In genomic region chr7:19970196-19970595, GRCm38 (mm10) we compare ENCODE assay signal across 26 mouse cellular contexts. TPM values are rescaled to one million over a fixed set of nuclear protein-coding genes. Genes with fewer than 3 reads are reported as not detected.
DNase-seq lines count a peak whose midpoint lies in the region; ATAC-seq and TF ChIP-seq lines count a peak whose summit lies in the region.
"Had no signal": no experiment of that assay in that cellular context is flagged by ENCODE, and none has a peak within 500 bp of the region (broad histone marks: within the 10 kb centered on the region; RNA-seq: fewer than 3 reads in every experiment).

No protein-coding gene starts in this region.

- no peak for ATAC-seq in heart, embryonic 12.5 days (ENCODE audit: insufficient number of reproducible peaks, low FRiP score)
- ATAC-seq in liver, postnatal 0 days: no peak
- no peak for ATAC-seq in liver, embryonic 11.5 days (replicated peaks; ENCODE audit: low FRiP score)
- ATAC-seq in megakaryocyte, adult 5-6 weeks (ENCODE audit: poor library complexity, severe bottlenecking): no peak
- ATAC-seq: activated CD4-positive, CD25-positive, alpha-beta regulatory T cell, adult 4 months; CD4-positive, CD25-positive, alpha-beta regulatory T cell, adult 4 months; Patski had no signal

- TF ChIP-seq CTCF in liver, postnatal 0 days (IDR thresholded peaks at IDR 0.05; ENCODE audit: low read depth): no peak

- no peak overlapping the region for H3K4me3 ChIP-seq in heart, embryonic 10.5 days
- H3K4me3 ChIP-seq in heart, embryonic 12.5 days: no peak overlapping the region
- no peak overlapping the region for H3K4me3 ChIP-seq in liver, postnatal 0 days (ENCODE audit: low read depth, low read length)
- no peak overlapping the region for H3K4me3 ChIP-seq in liver, embryonic 11.5 days (ENCODE audit: low read depth, low read length)
- H3K4me3 ChIP-seq in megakaryocyte, embryonic 14.5 days (replicated peaks): peak overlapping the region; percentile 23

- H3K4me1 ChIP-seq in heart, embryonic 10.5 days: no peaks in the 10 kb centered on the region
- H3K4me1 ChIP-seq in heart, embryonic 12.5 days (replicated peaks): no peaks in the 10 kb centered on the region
- no peaks in the 10 kb centered on the region for H3K4me1 ChIP-seq in liver, postnatal 0 days (ENCODE audit: insufficient read depth)
- H3K4me1 ChIP-seq in liver, embryonic 11.5 days (replicated peaks; ENCODE audit: control insufficient read depth, insufficient read depth, low read length): no peaks in the 10 kb centered on the region
- H3K4me1 ChIP-seq in megakaryocyte, embryonic 14.5 days: no peaks in the 10 kb centered on the region

- WGBS in heart, embryonic 10.5 days: 86% methylated on average over 8 of the region's 8 CpGs
- 87% methylated on average over 8 of the region's 8 CpGs for WGBS in heart, embryonic 12.5 days
- 89% methylated on average over 8 of the region's 8 CpGs for WGBS in liver, postnatal 0 days (ENCODE audit: insufficient replicate concordance)
- 91% methylated on average over 8 of the region's 8 CpGs for WGBS in liver, embryonic 11.5 days

- no peaks in the 10 kb centered on the region for H3K27me3 ChIP-seq in heart, embryonic 10.5 days (ENCODE audit: insufficient read depth, poor library complexity, severe bottlenecking)
- H3K27me3 ChIP-seq in heart, embryonic 12.5 days (replicated peaks): no peaks in the 10 kb centered on the region
- H3K27me3 ChIP-seq in liver, postnatal 0 days (ENCODE audit: insufficient read depth, low read length): no peaks in the 10 kb centered on the region
- H3K27me3 ChIP-seq in liver, embryonic 11.5 days (replicated peaks; ENCODE audit: control insufficient read depth, insufficient read depth, low read length): no peaks in the 10 kb centered on the region
- H3K27me3 ChIP-seq in megakaryocyte, embryonic 14.5 days (replicated peaks): peaks cover 2% of the 10 kb centered on the region

- no peak overlapping the region for H3K9ac ChIP-seq in heart, embryonic 12.5 days
- H3K9ac ChIP-seq in liver, postnatal 0 days (replicated peaks): no peak overlapping the region
- H3K9ac ChIP-seq in liver, embryonic 11.5 days (ENCODE audit: low read depth, low read length): no peak overlapping the region

- H3K4me2 ChIP-seq in heart, embryonic 12.5 days: no peak overlapping the region
- H3K4me2 ChIP-seq in liver, postnatal 0 days (ENCODE audit: low read depth, low read length): no peak overlapping the region
- no peak overlapping the region for H3K4me2 ChIP-seq in liver, embryonic 11.5 days

- H3K27ac ChIP-seq in heart, embryonic 10.5 days: no peak overlapping the region
- no peak overlapping the region for H3K27ac ChIP-seq in heart, embryonic 12.5 days (ENCODE audit: poor library complexity, severe bottlenecking)
- no peak overlapping the region for H3K27ac ChIP-seq in liver, postnatal 0 days (ENCODE audit: low read depth)
- H3K27ac ChIP-seq in liver, embryonic 11.5 days (ENCODE audit: low read depth, low read length): no peak overlapping the region

- DNase-seq in heart, adult 11 months: peak; percentile 58
- no peak for DNase-seq in heart, adult 9 months (ENCODE audit: low spot score in 2 of 2)
- peak; percentile 70 for DNase-seq in heart, embryonic 10.5 days (ENCODE audit: low spot score)
- DNase-seq in liver, postnatal 0 days: peak; percentile 2
- DNase-seq in liver, embryonic 11.5 days (ENCODE audit: low spot score): no peak
- DNase-seq: adrenal gland, adult 2 months; adrenal gland, adult 8-10 months; adrenal gland, postnatal 10 days; adrenal gland, postnatal 14 days; adrenal gland, postnatal 25 days; adrenal gland, postnatal 36 days; B cell, adult 2 months; cerebellum, adult 11 months; cerebellum, adult 11-12 months had no signal

- TF ChIP-seq EP300 in liver, postnatal 0 days (IDR thresholded peaks at IDR 0.05; ENCODE audit: low read depth): no peak

- H3K9me3 ChIP-seq in heart, embryonic 10.5 days: peaks cover 28% of the 10 kb centered on the region
- peaks cover 37% of the 10 kb centered on the region for H3K9me3 ChIP-seq in heart, embryonic 12.5 days (replicated peaks)
- peaks cover 3% of the 10 kb centered on the region for H3K9me3 ChIP-seq in liver, postnatal 0 days (ENCODE audit: low read length)
- H3K9me3 ChIP-seq in liver, embryonic 11.5 days (ENCODE audit: control insufficient read depth, low read length): peaks cover 3% of the 10 kb centered on the region
- H3K9me3 ChIP-seq in megakaryocyte, embryonic 14.5 days: peaks cover 18% of the 10 kb centered on the region

- H3K36me3 ChIP-seq in heart, embryonic 10.5 days: no peaks in the 10 kb centered on the region
- no peaks in the 10 kb centered on the region for H3K36me3 ChIP-seq in heart, embryonic 12.5 days
- no peaks in the 10 kb centered on the region for H3K36me3 ChIP-seq in liver, postnatal 0 days (replicated peaks; ENCODE audit: insufficient read depth, low read length)
- H3K36me3 ChIP-seq in liver, embryonic 11.5 days (ENCODE audit: control insufficient read depth, insufficient read depth, low read length): no peaks in the 10 kb centered on the region
- no peaks in the 10 kb centered on the region for H3K36me3 ChIP-seq in megakaryocyte, embryonic 14.5 days (replicated peaks; ENCODE audit: low read length)
- H3K36me3 ChIP-seq: G1E had no signal

RNA-seq across cellular contexts. Expression of gene Ceacam20, which starts 5.0 kb away (rescaled TPM):
- not detected in 2 replicates for polyA plus RNA-seq in heart, embryonic 10.5 days (2016; fragmentation: Nextera tagmentation; extraction: Ambion mirVana)
- polyA plus RNA-seq in heart, embryonic 12.5 days (2016; fragmentation: Nextera tagmentation; extraction: Ambion mirVana): 0.42 TPM in 1 of 2 replicates, not detected in the other
- not detected in 2 replicates for polyA plus RNA-seq in liver, postnatal 0 days (2015; fragmentation: Nextera tagmentation; extraction: Ambion mirVana)
- not detected in 2 replicates for polyA plus RNA-seq in liver, embryonic 11.5 days (2014; fragmentation: Nextera tagmentation; extraction: Ambion mirVana)
- polyA plus RNA-seq in megakaryocyte, embryonic 14.5 days (2012; ENCODE audit: insufficient read depth, low replicate concordance): not detected in 2 replicates
- not detected in 2 replicates for total RNA-seq in megakaryocyte, adult 5-6 weeks (2015)
- not detected in 2 replicates for total RNA-seq in megakaryocyte, adult 5-6 weeks (2017)
- total RNA-seq: adrenal gland, adult 18-20 months; adrenal gland, adult 2 months; adrenal gland, adult 8-10 months; adrenal gland, postnatal 10 days; adrenal gland, postnatal 14 days; adrenal gland, postnatal 25 days; adrenal gland, postnatal 36 days; adrenal gland, postnatal 4 days; G1E; MEL had no signal
- polyA plus RNA-seq: activated CD4-positive, CD25-positive, alpha-beta regulatory T cell, adult 4 months; adrenal gland, adult 2 months; brain, embryonic 14.5 days; C2C12; CD4-positive, CD25-positive, alpha-beta regulatory T cell, adult 4 months; G1E; Patski had no signal

RNA-seq across cellular contexts. Expression of gene Igsf23, which starts 19.6 kb away (rescaled TPM):
- polyA plus RNA-seq in heart, embryonic 10.5 days (2016; fragmentation: Nextera tagmentation; extraction: Ambion mirVana): 1.3 and 2.1 TPM in 2 replicates
- polyA plus RNA-seq in heart, embryonic 12.5 days (2016; fragmentation: Nextera tagmentation; extraction: Ambion mirVana): 1.0 and 1.2 TPM in 2 replicates
- 0.69 and 0.89 TPM in 2 replicates for polyA plus RNA-seq in liver, postnatal 0 days (2015; fragmentation: Nextera tagmentation; extraction: Ambion mirVana)
- 0.59 and 0.73 TPM in 2 replicates for polyA plus RNA-seq in liver, embryonic 11.5 days (2014; fragmentation: Nextera tagmentation; extraction: Ambion mirVana)
- polyA plus RNA-seq in megakaryocyte, embryonic 14.5 days (2012; ENCODE audit: insufficient read depth, low replicate concordance): not detected in 2 replicates
- 0.31 TPM in 1 of 2 replicates, not detected in the other for total RNA-seq in megakaryocyte, adult 5-6 weeks (2015)
- 0.11 TPM in 1 of 2 replicates, not detected in the other for total RNA-seq in megakaryocyte, adult 5-6 weeks (2017)
- total RNA-seq: adrenal gland, adult 18-20 months; adrenal gland, adult 2 months; adrenal gland, adult 8-10 months; adrenal gland, postnatal 25 days; adrenal gland, postnatal 36 days had no signal
- polyA plus RNA-seq: brain, embryonic 14.5 days; G1E had no signal

RNA-seq across cellular contexts. Expression of gene Nlrp9b, which starts 21.1 kb away (rescaled TPM):
- 0.05 TPM in 1 of 2 replicates, not detected in the other for polyA plus RNA-seq in heart, embryonic 10.5 days (2016; fragmentation: Nextera tagmentation; extraction: Ambion mirVana)
- polyA plus RNA-seq in heart, embryonic 12.5 days (2016; fragmentation: Nextera tagmentation; extraction: Ambion mirVana): not detected in 2 replicates
- polyA plus RNA-seq in liver, postnatal 0 days (2015; fragmentation: Nextera tagmentation; extraction: Ambion mirVana): not detected in 2 replicates
- not detected in 2 replicates for polyA plus RNA-seq in liver, embryonic 11.5 days (2014; fragmentation: Nextera tagmentation; extraction: Ambion mirVana)
- polyA plus RNA-seq in megakaryocyte, embryonic 14.5 days (2012; ENCODE audit: insufficient read depth, low replicate concordance): not detected in 2 replicates
- total RNA-seq in megakaryocyte, adult 5-6 weeks (2015): not detected in 2 replicates
- not detected in 2 replicates for total RNA-seq in megakaryocyte, adult 5-6 weeks (2017)
- total RNA-seq: adrenal gland, adult 18-20 months; adrenal gland, adult 2 months; adrenal gland, adult 8-10 months; adrenal gland, postnatal 10 days; adrenal gland, postnatal 14 days; adrenal gland, postnatal 25 days; adrenal gland, postnatal 36 days; adrenal gland, postnatal 4 days; MEL had no signal
- polyA plus RNA-seq: activated CD4-positive, CD25-positive, alpha-beta regulatory T cell, adult 4 months; adrenal gland, adult 2 months; brain, embryonic 14.5 days; C2C12; CD4-positive, CD25-positive, alpha-beta regulatory T cell, adult 4 months; G1E; Patski had no signal

RNA-seq across cellular contexts. Expression of gene Pvr, which starts 49.2 kb away (rescaled TPM):
- polyA plus RNA-seq in heart, embryonic 10.5 days (2016; fragmentation: Nextera tagmentation; extraction: Ambion mirVana): 12.9 and 15.0 TPM in 2 replicates
- polyA plus RNA-seq in heart, embryonic 12.5 days (2016; fragmentation: Nextera tagmentation; extraction: Ambion mirVana): 15.7 and 16.0 TPM in 2 replicates
- 2.2 and 3.0 TPM in 2 replicates for polyA plus RNA-seq in liver, postnatal 0 days (2015; fragmentation: Nextera tagmentation; extraction: Ambion mirVana)
- 5.1 and 6.1 TPM in 2 replicates for polyA plus RNA-seq in liver, embryonic 11.5 days (2014; fragmentation: Nextera tagmentation; extraction: Ambion mirVana)
- polyA plus RNA-seq in megakaryocyte, embryonic 14.5 days (2012; ENCODE audit: insufficient read depth, low replicate concordance): 0.34 TPM in 1 of 2 replicates, not detected in the other
- total RNA-seq in megakaryocyte, adult 5-6 weeks (2015): 7.8 TPM in 2 replicates
- 7.6 TPM in 2 replicates for total RNA-seq in megakaryocyte, adult 5-6 weeks (2017)
- total RNA-seq: MEL had no signal
- polyA plus RNA-seq: G1E had no signal

Comparison
In these comparisons a context has a peak if more than half of its experiments do, and no peak if none do; other contexts are left out.
1. DNase-seq: peak in heart, adult 11 months (single experiment), heart, embryonic 10.5 days (single experiment) and liver, postnatal 0 days (single experiment); none in heart, adult 9 months (0 of 2) and liver, embryonic 11.5 days (single experiment).